Mouse (Mus musculus) v-Abl transformed pro-B cells (cell line): Measurements from ENCODE around the gene 4931422A03Rik.
"Not testable (repeated sequence)": the region's sequence is repeated elsewhere in the genome, so short reads cannot be mapped to it uniquely, and the experiment has no call there.

Experiments
- in situ Hi-C, 2 experiments: fragments of 400-800 bp; cut with MboI; formaldehyde crosslinking; loops; one replicate each; pipeline ENCODE4 v1.15.1; 2025; ENCODE audit not compliant: unreplicated experiment in 2 of 2

Gene 4931422A03Rik

GRCm38 (mm10) chr2:104030381-104030780 is 2.2 kb upstream of the 4931422A03Rik start:
- in situ Hi-C loops: loop anchor here in 1 of 2 experiments (25.0 kb wide), 1 partner anchor 557 kb away; the partner anchor contains the start of gene Cstf3

- in situ Hi-C loops: loop anchor here in 1 of 2 experiments (25.0 kb wide), 1 partner anchor 558 kb away; the partner anchor contains the start of gene Cstf3
These were observed 913 bp upstream of the 4931422A03Rik start for GRCm38 (mm10) chr2:104029074-104029473.

GRCm38 (mm10) chr2:104027458-104028138 is 563 bp downstream of the 4931422A03Rik start, which contains the start of gene Fbxo3:
TSS of gene Fbxo3 (plus strand) at chr2:104027721.
- in situ Hi-C loops: loop anchor here in 1 of 2 experiments (25.0 kb wide), 1 partner anchor 560 kb away; the partner anchor contains the start of gene Cstf3

- in situ Hi-C loops: loop anchor here in 1 of 2 experiments (25.0 kb wide), 1 partner anchor 563 kb away; the partner anchor contains the start of gene Cstf3
These were observed 3.5 kb downstream of the 4931422A03Rik start for GRCm38 (mm10) chr2:104024656-104025055.

GRCm38 (mm10) chr2:104023096-104023495 is 5.1 kb downstream of the 4931422A03Rik start:
- in situ Hi-C loops: no loop called here

GRCm38 (mm10) chr2:104008853-104009252 is 19.3 kb downstream of the 4931422A03Rik start:
- in situ Hi-C loops: not testable (repeated sequence)

GRCm38 (mm10) chr2:104007793-104008519 is 20.2 kb downstream of the 4931422A03Rik start:
- in situ Hi-C loops: no loop called here

GRCm38 (mm10) chr2:104002711-104003413 is 25.3 kb downstream of the 4931422A03Rik start:
- in situ Hi-C loops: no loop called here

- in situ Hi-C loops: no loop called here
These were observed 26.3 kb downstream of the 4931422A03Rik start for GRCm38 (mm10) chr2:104001861-104002260.

- in situ Hi-C loops: no loop called here
These were observed 27.1 kb downstream of the 4931422A03Rik start for GRCm38 (mm10) chr2:104001076-104001475.

- in situ Hi-C loops: loop anchor here (10.0 to 25.0 kb wide), 3 partner anchors 248 to 548 kb away; no protein-coding TSS in a partner anchor
These were observed 35.4 kb downstream of the 4931422A03Rik start for GRCm38 (mm10) chr2:103992618-103993332.

- in situ Hi-C loops: loop anchor here (10.0 to 25.0 kb wide), 3 partner anchors 247 to 547 kb away; no protein-coding TSS in a partner anchor
These were observed 36.0 kb downstream of the 4931422A03Rik start for GRCm38 (mm10) chr2:103992162-103992561.

GRCm38 (mm10) chr2:103991303-103991702 is 36.9 kb downstream of the 4931422A03Rik start:
- in situ Hi-C loops: loop anchor here (10.0 to 25.0 kb wide), 3 partner anchors 247 to 547 kb away; no protein-coding TSS in a partner anchor

- in situ Hi-C loops: loop anchor here (10.0 to 25.0 kb wide), 3 partner anchors 245 to 545 kb away; no protein-coding TSS in a partner anchor
These were observed 38.4 kb downstream of the 4931422A03Rik start for GRCm38 (mm10) chr2:103989724-103990123.

GRCm38 (mm10) chr2:103987595-103987994 is 40.6 kb downstream of the 4931422A03Rik start:
- in situ Hi-C loops: loop anchor here in 1 of 2 experiments (25.0 kb wide), 1 partner anchor 275 kb away; no protein-coding TSS in a partner anchor

GRCm38 (mm10) chr2:103983146-103983545 is 45.0 kb downstream of the 4931422A03Rik start:
- in situ Hi-C loops: loop anchor here (5.0 to 25.0 kb wide), 4 partner anchors 111 to 531 kb away; no protein-coding TSS in a partner anchor

- in situ Hi-C loops: loop anchor here (5.0 to 25.0 kb wide), 4 partner anchors 110 to 530 kb away; no protein-coding TSS in a partner anchor
These were observed 45.9 kb downstream of the 4931422A03Rik start for GRCm38 (mm10) chr2:103982250-103982649.

- in situ Hi-C loops: loop anchor here in 1 of 2 experiments (25.0 kb wide), 1 partner anchor 265 kb away; no protein-coding TSS in a partner anchor
These were observed 50.4 kb downstream of the 4931422A03Rik start for GRCm38 (mm10) chr2:103977716-103978115.

- in situ Hi-C loops: loop anchor here in 1 of 2 experiments (25.0 kb wide), 1 partner anchor 265 kb away; no protein-coding TSS in a partner anchor
These were observed 50.9 kb downstream of the 4931422A03Rik start for GRCm38 (mm10) chr2:103977216-103977615.
